Mouse (Mus musculus): ENCODE measurements at regions not wholly inside any gene's neighbourhood (a gene's known extent, or its start where the extent isn't known, plus 50 kb on each side); places are given as distances from the start of the nearest gene placed in this dataset.

DNA sequence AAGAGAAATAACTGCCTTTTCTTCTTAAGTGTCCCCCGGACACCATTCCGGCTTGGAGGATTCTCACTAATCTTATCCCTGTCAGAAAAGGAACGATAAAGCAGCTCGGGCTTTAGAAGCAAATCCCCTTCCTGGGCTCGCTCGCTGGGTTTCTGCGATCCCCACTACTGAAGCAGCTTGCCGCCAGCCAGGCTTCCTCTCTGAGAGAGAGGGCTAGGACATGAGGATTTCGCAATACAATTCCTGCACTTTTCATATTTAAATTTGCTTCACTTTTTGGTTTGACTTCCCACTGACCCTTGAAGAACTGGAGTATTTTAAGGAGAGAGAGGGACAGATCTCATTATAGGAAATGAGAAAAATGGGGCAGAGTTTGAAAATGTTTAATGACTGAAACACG lies 149.4 kb upstream of the Pitx1 start:
- TF ChIP-seq POLR2AphosphoS2 (IDR thresholded peaks at IDR 0.05; ENCODE audit: low read length) (no peak), POLR2A (IDR thresholded peaks at IDR 0.05; ENCODE audit: control insufficient read depth in 1 of 2, insufficient read depth in 1 of 2, low read depth in 1 of 2, low read length in 2 of 2, poor library complexity in 1 of 2) (no peak), MEF2A (IDR thresholded peaks at IDR 0.05; ENCODE audit: extremely low read depth, insufficient replicate concordance, low read depth, low read length, poor library complexity, severe bottlenecking) (no peak), POLR2AphosphoS5 (IDR thresholded peaks at IDR 0.05; ENCODE audit: borderline replicate concordance, low read depth, low read length) (no peak), MYB (IDR thresholded peaks at IDR 0.05; ENCODE audit: low read depth, low read length) (no peak), RAD21 (IDR thresholded peaks at IDR 0.05; ENCODE audit: low read depth, low read length) (no peak), ZKSCAN1 (IDR thresholded peaks at IDR 0.05; ENCODE audit: low read depth, low read length) (no peak), MAFK (IDR thresholded peaks at IDR 0.05; ENCODE audit: borderline replicate concordance, low read depth, low read length) (no peak), ZMIZ1 (IDR thresholded peaks at IDR 0.05; ENCODE audit: low read depth, low read length) (no peak), CTCF (IDR thresholded peaks at IDR 0.05 in 2 of 3, conservative IDR thresholded peaks at IDR 0.05 in 1 of 3; ENCODE audit: control insufficient read depth in 1 of 3, insufficient read depth in 1 of 3, low read depth in 2 of 3, low read length in 3 of 3, poor library complexity in 1 of 3, severe bottlenecking in 1 of 3) (no peak), USF1 (IDR thresholded peaks at IDR 0.05; ENCODE audit: low read depth, low read length) (no peak), SMC3 (IDR thresholded peaks at IDR 0.05; ENCODE audit: low read depth, low read length) (no peak), MAZ (IDR thresholded peaks at IDR 0.05; ENCODE audit: low read depth, low read length) (no peak), ETS1 (IDR thresholded peaks at IDR 0.05; ENCODE audit: low read depth, low read length) (no peak), USF2 (IDR thresholded peaks at IDR 0.05; ENCODE audit: borderline replicate concordance in 1 of 2, insufficient read depth in 1 of 2, low read depth in 1 of 2, low read length in 2 of 2) (no peak), ZC3H11A (IDR thresholded peaks at IDR 0.05; ENCODE audit: low read depth, low read length) (no peak), TBP (IDR thresholded peaks at IDR 0.05; ENCODE audit: low read depth, low read length) (no peak)
- Histone ChIP-seq H3K4me1 (ENCODE audit: control insufficient read depth in 1 of 2, insufficient read depth in 2 of 2, low read length in 2 of 2) (no peaks in the 10 kb centered on the region), H3K79me2 (ENCODE audit: control insufficient read depth, insufficient read depth, low read length, poor library complexity) (no peaks in the 10 kb centered on the region), H3K27ac (ENCODE audit: control insufficient read depth, low read depth, low read length) (no peak overlapping the region), H3K27me3 (ENCODE audit: control insufficient read depth in 1 of 2, insufficient read depth in 2 of 2, low read length in 2 of 2) (no peaks in the 10 kb centered on the region), H3K9me3 (replicated peaks; ENCODE audit: insufficient read depth, low read length) (no peaks in the 10 kb centered on the region), H3K4me3 (ENCODE audit: control insufficient read depth in 1 of 2, insufficient read depth in 1 of 2, low read depth in 2 of 2, low read length in 2 of 2) (no peak overlapping the region), H3K9ac (ENCODE audit: control insufficient read depth, low read depth, low read length, poor library complexity, severe bottlenecking) (no peak overlapping the region), H3K36me3 (ENCODE audit: control insufficient read depth in 1 of 2, insufficient read depth in 2 of 2, low read length in 2 of 2) (no peaks in the 10 kb centered on the region)
- no peak for DNase-seq (ENCODE audit: low read depth, low spot score)

DNA sequence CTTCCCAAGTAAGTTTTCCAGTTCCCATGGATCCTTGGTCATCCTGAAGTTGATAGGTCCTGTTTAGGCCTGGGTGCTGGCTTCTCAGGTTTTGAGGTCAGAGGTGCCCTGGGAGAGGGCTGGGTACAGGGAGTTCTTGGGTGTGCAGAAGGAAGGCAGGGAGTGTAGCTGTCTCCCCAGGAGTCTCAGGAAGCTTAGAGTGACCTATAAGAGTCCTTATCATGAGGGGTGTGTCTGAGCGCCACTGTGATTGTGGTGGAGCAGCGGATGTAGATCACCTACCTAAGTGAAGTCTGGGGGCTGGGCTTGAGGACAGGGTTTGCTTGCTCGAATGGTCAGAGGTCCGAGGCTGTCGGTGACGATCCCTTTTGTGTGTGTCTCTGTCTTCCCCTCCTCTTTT lies 148.8 kb upstream of the Pitx1 start:
- DNase-seq (ENCODE audit: low read depth, low spot score), result no peak
- Histone ChIP-seq H3K4me1 (ENCODE audit: control insufficient read depth in 1 of 2, insufficient read depth in 2 of 2, low read length in 2 of 2) (no peaks in the 10 kb centered on the region), H3K9me3 (replicated peaks; ENCODE audit: insufficient read depth, low read length) (no peaks in the 10 kb centered on the region), H3K9ac (ENCODE audit: control insufficient read depth, low read depth, low read length, poor library complexity, severe bottlenecking) (no peak overlapping the region), H3K4me3 (ENCODE audit: control insufficient read depth in 1 of 2, insufficient read depth in 1 of 2, low read depth in 2 of 2, low read length in 2 of 2) (no peak overlapping the region), H3K27me3 (ENCODE audit: control insufficient read depth in 1 of 2, insufficient read depth in 2 of 2, low read length in 2 of 2) (no peaks in the 10 kb centered on the region), H3K27ac (ENCODE audit: control insufficient read depth, low read depth, low read length) (no peak overlapping the region), H3K79me2 (ENCODE audit: control insufficient read depth, insufficient read depth, low read length, poor library complexity) (no peaks in the 10 kb centered on the region), H3K36me3 (ENCODE audit: control insufficient read depth in 1 of 2, insufficient read depth in 2 of 2, low read length in 2 of 2) (no peaks in the 10 kb centered on the region)
- TF ChIP-seq TBP (IDR thresholded peaks at IDR 0.05; ENCODE audit: low read depth, low read length), result no peak
- TF ChIP-seq POLR2AphosphoS2 (IDR thresholded peaks at IDR 0.05; ENCODE audit: low read length), result no peak
- no peak for TF ChIP-seq TCF12 (IDR thresholded peaks at IDR 0.05; ENCODE audit: low read depth, low read length)
- no peak for TF ChIP-seq CHD2 (IDR thresholded peaks at IDR 0.05; ENCODE audit: low read length)
- TF ChIP-seq USF1 (IDR thresholded peaks at IDR 0.05; ENCODE audit: low read depth, low read length), result no peak
- TF ChIP-seq ETS1 (IDR thresholded peaks at IDR 0.05; ENCODE audit: low read depth, low read length), result no peak
- TF ChIP-seq EP300 (IDR thresholded peaks at IDR 0.05; ENCODE audit: low read depth in 1 of 2, low read length in 2 of 2), result no peak
